ENCODE assay signal across 12 mouse cellular contexts in genomic region chr2:73932676-73933313, GRCm38 (mm10). TPM values are rescaled to one million over a fixed set of nuclear protein-coding genes. Genes with fewer than 3 reads are reported as not detected.
DNase-seq lines count a peak whose midpoint lies in the region; ATAC-seq lines count a peak whose summit lies in the region.
"Had no signal": no experiment of that assay in that cellular context is flagged by ENCODE, and none has a peak within 500 bp of the region (broad histone marks: within the 10 kb centered on the region; RNA-seq: fewer than 3 reads in every experiment).

No protein-coding gene starts in this region.

- no peak overlapping the region for H3K4me2 ChIP-seq in intestine, embryonic 16.5 days (ENCODE audit: low read depth, low read length)
- H3K4me2 ChIP-seq: limb, embryonic 12.5 days had no signal

- H3K4me3 ChIP-seq in intestine, embryonic 16.5 days (ENCODE audit: low read length) = no peak overlapping the region
- H3K4me3 ChIP-seq: limb, embryonic 12.5 days; myocyte had no signal

- H3K9ac ChIP-seq in intestine, embryonic 16.5 days (ENCODE audit: low read depth, low read length) = no peak overlapping the region
- H3K9ac ChIP-seq: limb, embryonic 12.5 days had no signal

- no peak overlapping the region for H3K27ac ChIP-seq in intestine, embryonic 16.5 days (ENCODE audit: low read length)
- H3K27ac ChIP-seq: limb, embryonic 12.5 days had no signal

- peak; percentile 13 to 19 for DNase-seq in frontal cortex, postnatal 10 days (ENCODE audit: low spot score in 2 of 2)
- DNase-seq in retina, postnatal 1 day = peak; percentile 28
- DNase-seq in retina, embryonic 14.5 days (ENCODE audit: low spot score) = no peak
- peak; percentile 91 to 97 for DNase-seq in cerebellum, postnatal 36 days
- peak; percentile 46 for DNase-seq in retina, postnatal 7 days (ENCODE audit: low read depth, low spot score)
- DNase-seq in kidney, adult 18-20 months = no peak
- DNase-seq: thymus, postnatal 25 days had no signal

- 81% methylated on average over 8 of the region's 8 CpGs for WGBS in intestine, embryonic 16.5 days

- no peaks in the 10 kb centered on the region for H3K36me3 ChIP-seq in intestine, embryonic 16.5 days (ENCODE audit: control insufficient read depth, insufficient read depth, low read length)
- H3K36me3 ChIP-seq: limb, embryonic 12.5 days had no signal

- no peak for ATAC-seq in frontal cortex, adult (ENCODE audit: low TSS enrichment)
- no peak for ATAC-seq in intestine, embryonic 16.5 days
- ATAC-seq: intestine, postnatal 0 days had no signal

- no peaks in the 10 kb centered on the region for H3K4me1 ChIP-seq in intestine, embryonic 16.5 days (ENCODE audit: control insufficient read depth, insufficient read depth, low read length)
- H3K4me1 ChIP-seq: limb, embryonic 12.5 days had no signal

- H3K9me3 ChIP-seq in intestine, embryonic 16.5 days (ENCODE audit: control insufficient read depth, low read length) = no peaks in the 10 kb centered on the region

- no peaks in the 10 kb centered on the region for H3K27me3 ChIP-seq in intestine, embryonic 16.5 days (replicated peaks; ENCODE audit: control insufficient read depth, insufficient read depth, low read length)
- H3K27me3 ChIP-seq: limb, embryonic 12.5 days had no signal

RNA-seq across cellular contexts. Expression of gene Atp5g3, which starts 21.7 kb away (rescaled TPM):
- 1,875 and 1,947 TPM in 2 replicates for polyA plus RNA-seq in intestine, embryonic 16.5 days (2015; fragmentation: Nextera tagmentation; extraction: Ambion mirVana)

RNA-seq across cellular contexts. Expression of gene Atf2, which starts 40.4 kb away (rescaled TPM):
- 47.9 and 48.8 TPM in 2 replicates for polyA plus RNA-seq in intestine, embryonic 16.5 days (2015; fragmentation: Nextera tagmentation; extraction: Ambion mirVana)

Comparison
In these comparisons a context has a peak if more than half of its experiments do, and no peak if none do; other contexts are left out.
1. DNase-seq: peak in frontal cortex, postnatal 10 days (2 of 2), retina, postnatal 1 day (single experiment), cerebellum, postnatal 36 days (2 of 2) and retina, postnatal 7 days (single experiment); none in retina, embryonic 14.5 days (single experiment) and kidney, adult 18-20 months (single experiment).